Mouse (Mus musculus): Measurements from ENCODE around the gene Wfdc1.

- TF ChIP-seq CTCF (IDR thresholded peaks at IDR 0.05; ENCODE audit: low read depth) (no peak), EP300 (IDR thresholded peaks at IDR 0.05; ENCODE audit: low read depth) (no peak)
Measured at GRCm38 (mm10) chr8:119716730-119717299, 50.6 kb downstream of the Wfdc1 start.

Measured in liver, postnatal 0 days (tissue).